Mouse (Mus musculus) myocyte (in vitro differentiated cells): ENCODE measurements at regions not wholly inside any gene's neighbourhood (a gene's known extent, or its start where the extent isn't known, plus 50 kb on each side); places are given as distances from the start of the nearest gene placed in this dataset.

Experiments used
- H3K27me3 ChIP-seq: one replicate; pipeline ENCODE4 v1.6.1; 2011; ENCODE audit not compliant: control insufficient read depth, insufficient read depth, insufficient read length
- H3K36me3 ChIP-seq: one replicate; pipeline ENCODE4 v1.6.1; 2011; ENCODE audit not compliant: control insufficient read depth, insufficient read depth
- H3K4me2 ChIP-seq: one replicate; pipeline ENCODE4 v1.6.1; 2011; ENCODE audit warnings: low read depth, control low read depth
- H3K4me3 ChIP-seq: one replicate; pipeline ENCODE4 v1.5.1; 2011; ENCODE audit warnings: mild to moderate bottlenecking, control low read depth, moderate library complexity
- H3K79me2 ChIP-seq: one replicate; pipeline ENCODE4 v1.6.1; 2011; ENCODE audit not compliant: control insufficient read depth, insufficient read depth
- H3ac ChIP-seq: one replicate; pipeline ENCODE4 v1.6.1; 2011; ENCODE audit not compliant: control insufficient read depth, insufficient read length
- CEBPB ChIP-seq: IDR thresholded peaks from 2 replicates; pipeline ENCODE4 v1.6.1; 2011; ENCODE audit warnings: mild to moderate bottlenecking, moderate library complexity; ENCODE audit not compliant: poor library complexity, insufficient read depth, severe bottlenecking
- E2F4 ChIP-seq: IDR thresholded peaks from one replicate; pipeline ENCODE4 v1.6.1; 2011; ENCODE audit warnings: mild to moderate bottlenecking, control low read depth, moderate library complexity; ENCODE audit not compliant: insufficient read depth
- MAX ChIP-seq: IDR thresholded peaks from one replicate; pipeline ENCODE4 v1.6.1; 2011; ENCODE audit warnings: low read depth, mild to moderate bottlenecking, control low read depth
- MYOD1 ChIP-seq, 3 experiments: IDR thresholded peaks; one replicate each; pipeline ENCODE4 v1.6.1; 2011; ENCODE audit warnings: control low read depth in 2 of 3, low read depth in 2 of 3, mild to moderate bottlenecking in 2 of 3, moderate library complexity in 1 of 3; ENCODE audit not compliant: insufficient read length in 2 of 3, control insufficient read depth in 1 of 3
- MYOG ChIP-seq, 3 experiments: IDR thresholded peaks; one replicate each; pipeline ENCODE4 v1.6.1; 2011; ENCODE audit warnings: control low read depth in 2 of 3, low read depth in 2 of 3, mild to moderate bottlenecking in 2 of 3; ENCODE audit not compliant: insufficient read length in 2 of 3, control insufficient read depth in 1 of 3, insufficient read depth in 1 of 3
- POLR2A ChIP-seq: IDR thresholded peaks from one replicate; pipeline ENCODE4 v1.6.1; 2011; ENCODE audit warnings: low read depth, mild to moderate bottlenecking, control low read depth, moderate library complexity; ENCODE audit not compliant: insufficient read length
- POLR2AphosphoS2 ChIP-seq: IDR thresholded peaks from one replicate; pipeline ENCODE4 v1.6.1; 2011; ENCODE audit warnings: low read depth, control low read depth; ENCODE audit not compliant: insufficient read length
- REST ChIP-seq: IDR thresholded peaks from one replicate; pipeline ENCODE4 v1.6.1; 2011; ENCODE audit warnings: mild to moderate bottlenecking, control low read depth, moderate library complexity; ENCODE audit not compliant: insufficient read depth, insufficient read length
- SRF ChIP-seq: IDR thresholded peaks from one replicate; pipeline ENCODE4 v1.6.1; 2011; ENCODE audit warnings: low read depth; ENCODE audit not compliant: control insufficient read depth, insufficient read length
- TCF12 ChIP-seq: IDR thresholded peaks from one replicate; pipeline ENCODE4 v1.6.1; 2011; ENCODE audit warnings: mild to moderate bottlenecking, control low read depth; ENCODE audit not compliant: poor library complexity, insufficient read depth, severe bottlenecking
- TCF3 ChIP-seq: IDR thresholded peaks from one replicate; pipeline ENCODE4 v1.6.1; 2011; ENCODE audit warnings: low read depth, control low read depth; ENCODE audit not compliant: insufficient read length
- USF1 ChIP-seq: IDR thresholded peaks from one replicate; pipeline ENCODE4 v1.6.1; 2011; ENCODE audit warnings: low read depth, mild to moderate bottlenecking, control low read depth, moderate library complexity

DNA sequence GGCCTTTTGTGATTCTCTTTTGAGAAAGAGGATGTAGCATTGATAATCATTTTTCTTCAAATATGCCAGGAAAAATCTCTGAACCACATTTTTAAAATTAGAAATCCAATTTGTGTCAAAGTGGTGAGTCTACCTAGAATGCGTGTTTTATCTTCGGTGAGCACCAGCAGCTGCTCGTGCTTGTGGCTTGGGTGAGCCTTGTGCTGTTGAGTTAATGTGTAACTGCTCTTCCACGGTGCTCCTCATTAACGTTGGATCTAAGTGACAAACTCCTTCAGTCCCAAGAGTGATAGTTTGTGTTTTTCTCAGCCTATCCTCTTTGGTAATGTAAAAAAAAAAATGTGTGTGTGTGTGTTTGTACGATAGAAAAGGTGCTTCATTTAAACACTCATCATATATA lies 88.7 kb upstream of the Ccdc54 start:
- Histone ChIP-seq H3K79me2 (no peaks in the 10 kb centered on the region), H3K4me3 (no peak overlapping the region), H3ac (no peak overlapping the region), H3K27me3 (no peaks in the 10 kb centered on the region), H3K4me2 (no peak overlapping the region), H3K36me3 (no peaks in the 10 kb centered on the region)
- TF ChIP-seq E2F4 = no peak
- TF ChIP-seq SRF = no peak

DNA sequence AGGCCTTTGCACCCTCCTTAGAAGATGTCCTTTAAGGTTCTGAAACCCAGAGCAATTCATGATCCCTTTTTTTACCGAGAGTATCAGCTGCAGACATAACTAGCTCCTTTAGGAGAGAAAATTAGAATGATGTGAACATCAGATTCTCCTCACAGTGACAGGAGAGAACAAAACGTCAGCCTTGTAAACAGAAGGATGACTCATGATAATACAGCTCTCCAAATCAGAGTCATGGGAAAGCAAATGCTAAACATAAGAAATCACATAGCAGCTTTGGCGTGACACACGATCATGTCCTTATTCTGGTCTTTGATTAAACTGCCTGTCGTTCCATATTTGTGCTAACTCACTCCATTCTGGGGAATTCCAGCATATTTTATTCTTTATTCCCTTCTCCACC lies 82.4 kb upstream of the Ccdc54 start:
- Histone ChIP-seq H3K79me2 (no peaks in the 10 kb centered on the region), H3K27me3 (no peaks in the 10 kb centered on the region), H3K4me3 (no peak overlapping the region), H3K4me2 (peak overlapping the region; percentile 31), H3K36me3 (no peaks in the 10 kb centered on the region), H3ac (no peak overlapping the region)
- no peak for TF ChIP-seq E2F4
- TF ChIP-seq MYOG (IDR thresholded peaks at IDR 0.05; ENCODE audit: control insufficient read depth in 1 of 3, insufficient read depth in 1 of 3, insufficient read length in 2 of 3, low read depth in 2 of 3) = no peak
- TF ChIP-seq POLR2AphosphoS2 = no peak
- no peak for TF ChIP-seq CEBPB

DNA sequence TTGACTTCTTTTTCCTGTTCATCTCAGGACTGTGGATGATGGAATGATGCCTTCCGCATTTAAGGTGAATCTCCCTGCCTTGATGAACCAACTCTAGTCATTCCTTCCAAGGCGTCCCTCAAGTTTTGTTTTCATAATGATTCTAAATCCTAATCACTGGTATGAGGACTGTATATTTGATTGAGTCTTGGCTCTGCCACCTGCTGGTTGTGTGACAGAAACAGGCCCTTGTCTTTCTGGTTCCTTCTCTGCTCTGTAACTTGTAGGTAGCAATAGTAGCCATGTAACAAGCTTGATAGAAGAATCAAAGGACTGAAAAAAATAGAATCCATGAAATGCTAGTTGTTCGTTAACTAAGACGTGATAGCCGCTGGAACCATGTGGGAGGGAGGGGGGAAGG lies 81.8 kb upstream of the Ccdc54 start:
- H3K36me3 ChIP-seq = no peaks in the 10 kb centered on the region
- no peak overlapping the region for H3K4me2 ChIP-seq
- no peaks in the 10 kb centered on the region for H3K79me2 ChIP-seq
- H3K27me3 ChIP-seq = no peaks in the 10 kb centered on the region
- no peak overlapping the region for H3K4me3 ChIP-seq
- no peak overlapping the region for H3ac ChIP-seq
- no peak for TF ChIP-seq TCF3

DNA sequence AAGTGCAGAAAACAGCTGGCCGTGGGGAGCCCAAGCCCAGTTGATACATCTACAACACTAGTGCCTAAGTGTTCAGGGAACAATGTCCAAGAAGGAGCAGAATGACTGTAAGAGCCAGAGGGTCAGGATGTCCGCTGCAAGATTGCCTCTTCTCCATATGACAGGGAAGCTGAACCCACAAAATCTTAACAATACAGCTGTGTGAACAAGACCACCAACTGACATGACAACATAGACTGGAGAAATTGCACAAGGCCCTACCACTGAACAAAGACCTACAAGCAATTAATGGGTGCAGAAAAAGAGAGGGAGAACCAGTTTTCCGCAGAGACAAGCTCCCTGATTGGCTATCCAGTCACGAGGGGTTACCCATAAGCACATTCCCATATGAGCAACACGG lies 80.2 kb upstream of the Ccdc54 start:
- Histone ChIP-seq H3K36me3 (no peaks in the 10 kb centered on the region), H3ac (no peak overlapping the region), H3K27me3 (no peaks in the 10 kb centered on the region), H3K4me3 (no peak overlapping the region), H3K79me2 (no peaks in the 10 kb centered on the region), H3K4me2 (no peak overlapping the region)
- TF ChIP-seq MAX (no peak), REST (no peak), SRF (no peak)

DNA sequence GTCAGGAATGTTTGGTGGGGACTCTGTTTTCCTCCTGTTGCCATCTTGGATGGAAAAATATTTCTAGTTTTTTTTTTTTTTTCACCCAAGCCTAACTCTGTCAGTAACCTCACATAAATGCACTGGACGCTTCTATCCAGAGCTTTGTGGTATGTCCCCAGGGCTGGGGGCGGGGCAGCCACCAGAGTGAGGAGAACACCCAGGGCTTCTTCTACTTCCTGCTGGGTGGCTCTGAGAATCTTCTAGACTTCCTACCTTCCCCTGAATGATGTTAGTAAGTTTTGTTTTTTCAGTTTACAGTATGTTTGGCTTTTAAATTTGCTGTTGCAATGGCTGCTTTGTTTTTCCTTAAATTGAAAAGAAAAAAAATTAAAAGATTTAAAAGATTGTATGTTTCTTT lies 73.3 kb upstream of the Ccdc54 start:
- no peaks in the 10 kb centered on the region for H3K27me3 ChIP-seq
- no peak overlapping the region for H3K4me3 ChIP-seq
- H3K79me2 ChIP-seq = no peaks in the 10 kb centered on the region
- no peak overlapping the region for H3ac ChIP-seq
- H3K4me2 ChIP-seq = no peak overlapping the region
- H3K36me3 ChIP-seq = no peaks in the 10 kb centered on the region
- no peak for TF ChIP-seq USF1
- TF ChIP-seq TCF12 = no peak
- TF ChIP-seq MYOD1 (IDR thresholded peaks at IDR 0.05; ENCODE audit: control insufficient read depth in 1 of 3, insufficient read length in 2 of 3, low read depth in 2 of 3) = no peak
- no peak for TF ChIP-seq POLR2AphosphoS2
- TF ChIP-seq E2F4 = no peak
- TF ChIP-seq POLR2A = no peak
- TF ChIP-seq REST = no peak
- no peak for TF ChIP-seq MYOG (IDR thresholded peaks at IDR 0.05; ENCODE audit: control insufficient read depth in 1 of 3, insufficient read depth in 1 of 3, insufficient read length in 2 of 3, low read depth in 2 of 3)
- no peak for TF ChIP-seq MAX
- TF ChIP-seq SRF = no peak
- TF ChIP-seq CEBPB = no peak
- no peak for TF ChIP-seq TCF3
